Mouse (Mus musculus): ENCODE results near the gene Atl1. TPM values are rescaled to one million over a fixed set of nuclear protein-coding genes. Genes with fewer than 3 reads are reported as not detected.

Atl1 gene
- total and polyA plus RNA-seq, 3 experiments = 0.55 to 2.7 (median 1.6) TPM

GRCm38 (mm10) chr12:69962468-69962867 is 70.1 kb downstream of the Atl1 start:
- Histone ChIP-seq H3K4me1 (ENCODE audit: insufficient read depth, low read depth, low read length) (peaks cover 18% of the 10 kb centered on the region), H3K4me3 (ENCODE audit: low read depth, low read length) (no peak overlapping the region), H3K36me3 (replicated peaks) (peaks cover 79% of the 10 kb centered on the region), H3K9me3 (replicated peaks) (no peaks in the 10 kb centered on the region), H3K27me3 (ENCODE audit: insufficient read depth, low read length) (no peaks in the 10 kb centered on the region)
- TF ChIP-seq TAL1 (conservative IDR thresholded peaks at IDR 0.05; ENCODE audit: low read depth, low read length) (no peak), CTCF (IDR thresholded peaks at IDR 0.05; ENCODE audit: low read depth, low read length) (peak; percentile 52; the same call in 1 of the 2 replicates), POLR2AphosphoS5 (IDR thresholded peaks at IDR 0.05; ENCODE audit: insufficient replicate concordance, low read depth, low read length) (no peak), GATA1 (IDR thresholded peaks at IDR 0.05; ENCODE audit: borderline replicate concordance, low read length) (no peak), GATA2 (IDR thresholded peaks at IDR 0.05; ENCODE audit: borderline replicate concordance, low read depth, low read length) (no peak)
- ATAC-seq (ENCODE audit: extremely low read depth, insufficient number of reproducible peaks, low FRiP score, poor library complexity, severe bottlenecking) (peak; percentile 52), DNase-seq (ENCODE audit: low spot score) (no peak)

- ATAC-seq (ENCODE audit: extremely low read depth, insufficient number of reproducible peaks, low FRiP score, poor library complexity, severe bottlenecking) (no peak), DNase-seq (ENCODE audit: low spot score) (no peak)
- no peaks in the 10 kb centered on the region for H3K9me3 ChIP-seq (replicated peaks)
- peaks cover 20% of the 10 kb centered on the region for H3K4me1 ChIP-seq (ENCODE audit: insufficient read depth, low read depth, low read length)
- no peak overlapping the region for H3K4me3 ChIP-seq (ENCODE audit: low read depth, low read length)
- no peak for TF ChIP-seq GATA2 (IDR thresholded peaks at IDR 0.05; ENCODE audit: borderline replicate concordance, low read depth, low read length)
- TF ChIP-seq GATA1 (IDR thresholded peaks at IDR 0.05; ENCODE audit: borderline replicate concordance, low read length) = no peak
- no peak for TF ChIP-seq POLR2AphosphoS5 (IDR thresholded peaks at IDR 0.05; ENCODE audit: insufficient replicate concordance, low read depth, low read length)
- no peak for TF ChIP-seq TAL1 (conservative IDR thresholded peaks at IDR 0.05; ENCODE audit: low read depth, low read length)
- no peak for TF ChIP-seq CTCF (IDR thresholded peaks at IDR 0.05; ENCODE audit: low read depth, low read length)
- no peaks in the 10 kb centered on the region for H3K27me3 ChIP-seq (ENCODE audit: insufficient read depth, low read length)
- peaks cover 83% of the 10 kb centered on the region for H3K36me3 ChIP-seq (replicated peaks)
Observed at GRCm38 (mm10) chr12:69963141-69963540, 70.7 kb downstream of the Atl1 start.

GRCm38 (mm10) chr12:69965644-69966043 is 73.2 kb downstream of the Atl1 start:
- TF ChIP-seq CTCF (IDR thresholded peaks at IDR 0.05; ENCODE audit: low read depth, low read length) = no peak
- no peak for TF ChIP-seq GATA2 (IDR thresholded peaks at IDR 0.05; ENCODE audit: borderline replicate concordance, low read depth, low read length)
- no peak for TF ChIP-seq GATA1 (IDR thresholded peaks at IDR 0.05; ENCODE audit: borderline replicate concordance, low read length)
- no peak for TF ChIP-seq POLR2AphosphoS5 (IDR thresholded peaks at IDR 0.05; ENCODE audit: insufficient replicate concordance, low read depth, low read length)
- no peak for TF ChIP-seq TAL1 (conservative IDR thresholded peaks at IDR 0.05; ENCODE audit: low read depth, low read length)
- Histone ChIP-seq H3K4me1 (ENCODE audit: insufficient read depth, low read depth, low read length) (peaks cover 39% of the 10 kb centered on the region), H3K27me3 (ENCODE audit: insufficient read depth, low read length) (no peaks in the 10 kb centered on the region), H3K4me3 (ENCODE audit: low read depth, low read length) (no peak overlapping the region), H3K9me3 (replicated peaks) (no peaks in the 10 kb centered on the region), H3K36me3 (replicated peaks) (peaks cover 89% of the 10 kb centered on the region)
- ATAC-seq (ENCODE audit: extremely low read depth, insufficient number of reproducible peaks, low FRiP score, poor library complexity, severe bottlenecking) = no peak
- peak; percentile 21 for DNase-seq (ENCODE audit: low spot score)

GRCm38 (mm10) chr12:69966071-69966470 is 73.7 kb downstream of the Atl1 start:
- H3K4me3 ChIP-seq (ENCODE audit: low read depth, low read length) = no peak overlapping the region
- no peaks in the 10 kb centered on the region for H3K9me3 ChIP-seq (replicated peaks)
- ATAC-seq (ENCODE audit: extremely low read depth, insufficient number of reproducible peaks, low FRiP score, poor library complexity, severe bottlenecking) (no peak), DNase-seq (ENCODE audit: low spot score) (no peak)
- H3K36me3 ChIP-seq (replicated peaks) = peaks cover 90% of the 10 kb centered on the region
- peaks cover 42% of the 10 kb centered on the region for H3K4me1 ChIP-seq (ENCODE audit: insufficient read depth, low read depth, low read length)
- TF ChIP-seq CTCF (IDR thresholded peaks at IDR 0.05; ENCODE audit: low read depth, low read length) = no peak
- no peak for TF ChIP-seq POLR2AphosphoS5 (IDR thresholded peaks at IDR 0.05; ENCODE audit: insufficient replicate concordance, low read depth, low read length)
- no peak for TF ChIP-seq GATA1 (IDR thresholded peaks at IDR 0.05; ENCODE audit: borderline replicate concordance, low read length)
- TF ChIP-seq GATA2 (IDR thresholded peaks at IDR 0.05; ENCODE audit: borderline replicate concordance, low read depth, low read length) = no peak
- no peak for TF ChIP-seq TAL1 (conservative IDR thresholded peaks at IDR 0.05; ENCODE audit: low read depth, low read length)
- no peaks in the 10 kb centered on the region for H3K27me3 ChIP-seq (ENCODE audit: insufficient read depth, low read length)

GRCm38 (mm10) chr12:69967112-69967511 is 74.7 kb downstream of the Atl1 start:
- ATAC-seq (ENCODE audit: extremely low read depth, insufficient number of reproducible peaks, low FRiP score, poor library complexity, severe bottlenecking) (no peak), DNase-seq (ENCODE audit: low spot score) (no peak)
- TF ChIP-seq GATA2 (IDR thresholded peaks at IDR 0.05; ENCODE audit: borderline replicate concordance, low read depth, low read length) (no peak), TAL1 (conservative IDR thresholded peaks at IDR 0.05; ENCODE audit: low read depth, low read length) (no peak), GATA1 (IDR thresholded peaks at IDR 0.05; ENCODE audit: borderline replicate concordance, low read length) (no peak), POLR2AphosphoS5 (IDR thresholded peaks at IDR 0.05; ENCODE audit: insufficient replicate concordance, low read depth, low read length) (no peak), CTCF (IDR thresholded peaks at IDR 0.05; ENCODE audit: low read depth, low read length) (no peak)
- H3K9me3 ChIP-seq (replicated peaks) = no peaks in the 10 kb centered on the region
- H3K4me3 ChIP-seq (ENCODE audit: low read depth, low read length) = no peak overlapping the region
- peaks cover 89% of the 10 kb centered on the region for H3K36me3 ChIP-seq (replicated peaks)
- no peaks in the 10 kb centered on the region for H3K27me3 ChIP-seq (ENCODE audit: insufficient read depth, low read length)
- peaks cover 51% of the 10 kb centered on the region for H3K4me1 ChIP-seq (ENCODE audit: insufficient read depth, low read depth, low read length)

GRCm38 (mm10) chr12:69968154-69968553 is 75.7 kb downstream of the Atl1 start:
- Histone ChIP-seq H3K4me3 (ENCODE audit: low read depth, low read length) (no peak overlapping the region), H3K9me3 (replicated peaks) (no peaks in the 10 kb centered on the region), H3K27me3 (ENCODE audit: insufficient read depth, low read length) (no peaks in the 10 kb centered on the region), H3K36me3 (replicated peaks) (peaks cover 85% of the 10 kb centered on the region), H3K4me1 (ENCODE audit: insufficient read depth, low read depth, low read length) (peaks cover 52% of the 10 kb centered on the region)
- TF ChIP-seq GATA2 (IDR thresholded peaks at IDR 0.05; ENCODE audit: borderline replicate concordance, low read depth, low read length) (no peak), CTCF (IDR thresholded peaks at IDR 0.05; ENCODE audit: low read depth, low read length) (no peak), GATA1 (IDR thresholded peaks at IDR 0.05; ENCODE audit: borderline replicate concordance, low read length) (no peak), POLR2AphosphoS5 (IDR thresholded peaks at IDR 0.05; ENCODE audit: insufficient replicate concordance, low read depth, low read length) (no peak), TAL1 (conservative IDR thresholded peaks at IDR 0.05; ENCODE audit: low read depth, low read length) (no peak)
- ATAC-seq (ENCODE audit: extremely low read depth, insufficient number of reproducible peaks, low FRiP score, poor library complexity, severe bottlenecking) = no peak
- DNase-seq (ENCODE audit: low spot score) = no peak

Measured in G1E (cell line).